Mouse (Mus musculus) heart, embryonic 11.5 days (tissue): Measurements from ENCODE around the gene Gm21887. TPM values are rescaled to one million over a fixed set of nuclear protein-coding genes. Genes with fewer than 3 reads are reported as not detected.
A peak's percentile ranks its signal among the peaks of the same experiment; 100 is the strongest.
"Not testable (repeated sequence)": the region's sequence is repeated elsewhere in the genome, so short reads cannot be mapped to it uniquely, and the experiment has no call there.

Source experiments
- ATAC-seq: fragments of 200-750 bp; cut with Nextera tagmentation; replicated peaks from 2 replicates; pipeline ENCODE4 v1.8.0; 2017; ENCODE audit warnings: moderate library complexity; ENCODE audit not compliant: insufficient number of reproducible peaks, low FRiP score, low TSS enrichment
- H3K27ac ChIP-seq: fragments of 300-500 bp; sonication (generic); 2 replicates; pipeline ENCODE4 v1.5.1; 2014; ENCODE audit warnings: mild to moderate bottlenecking, low read depth, low read length
- H3K27me3 ChIP-seq: fragments of 300-500 bp; sonication (generic); 2 replicates; pipeline ENCODE4 v1.6.1; 2014; ENCODE audit warnings: mild to moderate bottlenecking, low read length, mixed read lengths; ENCODE audit not compliant: control insufficient read depth, insufficient read depth
- H3K36me3 ChIP-seq: fragments of 300-500 bp; sonication (generic); 2 replicates; pipeline ENCODE4 v1.6.1; 2014; ENCODE audit warnings: mild to moderate bottlenecking, low read length, moderate library complexity, mixed read lengths; ENCODE audit not compliant: control insufficient read depth, insufficient read depth
- H3K4me1 ChIP-seq: fragments of 300-500 bp; sonication (generic); 2 replicates; pipeline ENCODE4 v1.6.1; 2014; ENCODE audit warnings: low read length; ENCODE audit not compliant: control insufficient read depth, insufficient read depth
- H3K4me2 ChIP-seq: fragments of 300-500 bp; sonication (generic); 2 replicates; pipeline ENCODE4 v1.6.1; 2014; ENCODE audit warnings: mild to moderate bottlenecking, moderate library complexity
- H3K4me3 ChIP-seq: fragments of 300-500 bp; sonication (generic); 2 replicates; pipeline ENCODE4 v1.5.1; 2014; ENCODE audit warnings: low read depth, low read length
- H3K9ac ChIP-seq: fragments of 300-500 bp; sonication (generic); 2 replicates; pipeline ENCODE4 v1.6.1; 2014; ENCODE audit warnings: mild to moderate bottlenecking, low read depth, low read length, moderate library complexity
- H3K9me3 ChIP-seq: fragments of 300-500 bp; sonication (generic); replicated peaks from 2 replicates; pipeline ENCODE4 v1.6.1; 2016; ENCODE audit warnings: low read length; ENCODE audit not compliant: control insufficient read depth
- WGBS: fragments of 180-500 bp; shearing (Covaris S2); extraction: QIAGEN DNeasy Blood & Tissue Kit; methylation state at CpG from one replicate; pipeline ENCODE4 v1.1.7; 2014; ENCODE audit not compliant: insufficient replicate concordance; 5-methylcytosine and 5-hydroxymethylcytosine counted together
- polyA plus RNA-seq: library from polyadenylated mRNA; unstranded; fragments of >200 nt; fragmentation: Nextera tagmentation; extraction: Ambion mirVana; gene quantifications from 2 replicates; pipeline ENCODE4 v1.2.1, GENCODE M21; 2014

Gene Gm21887
- 95.5 and 157 TPM in 2 replicates for polyA plus RNA-seq

- H3K9ac ChIP-seq = peak within 1 kb of the TSS; percentile 79
- H3K4me1 ChIP-seq, H3K27me3 ChIP-seq: not testable (repeated sequence)
- peak within 1 kb of the TSS; percentile 83 for H3K27ac ChIP-seq
- ATAC-seq = peak; percentile 86
- 63% methylated on average over 116 of the region's 118 CpGs for WGBS
- H3K36me3 ChIP-seq = peaks cover 13% of the 10 kb centered on the region
- peak within 1 kb of the TSS; percentile 59 for H3K4me3 ChIP-seq
- H3K9me3 ChIP-seq = peaks cover 48% of the 10 kb centered on the region
- H3K4me2 ChIP-seq = peak within 1 kb of the TSS; percentile 43
Measured at GRCm38 (mm10) chrX:170009016-170009750, at the start of gene Gm21887. TSS of gene Gm21887 (plus strand) at chrX:170009659.

GRCm38 (mm10) chrX:169969337-169969736 is 40.1 kb upstream of the Gm21887 start:
- Histone ChIP-seq H3K9me3 (peaks cover 9% of the 10 kb centered on the region), H3K36me3 (0 out of 2 replicates have a peak, but pooled peaks cover 5% of the 10 kb centered on the region), H3K9ac (no peak overlapping the region), H3K27me3 (no peaks in the 10 kb centered on the region), H3K4me2 (no peak overlapping the region), H3K27ac (no peak overlapping the region), H3K4me1 (no peaks in the 10 kb centered on the region), H3K4me3 (no peak overlapping the region)
- ATAC-seq = no peak
- 91% methylated on average over 1 of the region's 1 CpGs for WGBS

DNA sequence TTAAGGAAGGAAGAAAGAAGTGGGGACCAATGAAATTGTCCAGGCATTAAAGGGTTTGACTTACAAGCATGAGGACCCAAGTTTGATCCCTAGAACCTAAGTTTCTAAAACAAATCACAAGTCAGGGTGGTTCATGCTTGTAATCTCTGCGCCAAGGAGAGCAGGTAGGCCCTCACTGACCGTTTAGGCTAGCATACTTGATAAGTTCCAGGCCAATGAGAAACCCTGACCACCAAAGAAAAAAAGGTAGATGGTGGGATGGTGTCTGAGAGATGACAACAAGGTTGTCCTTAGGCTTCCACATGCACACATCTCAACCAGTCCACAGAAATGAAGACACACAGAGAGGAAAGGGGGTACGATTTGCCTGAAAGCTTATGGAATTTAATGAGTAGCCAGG is 39.7 kb upstream of the Gm21887 start:
- not testable (repeated sequence) for H3K4me1 ChIP-seq, H3K36me3 ChIP-seq, H3K27me3 ChIP-seq, H3K9ac ChIP-seq, H3K4me3 ChIP-seq, H3K27ac ChIP-seq, H3K4me2 ChIP-seq, ATAC-seq
- WGBS = 77% methylated on average over 3 of the region's 3 CpGs
- peaks cover 11% of the 10 kb centered on the region for H3K9me3 ChIP-seq

GRCm38 (mm10) chrX:169970546-169970945 is 38.9 kb upstream of the Gm21887 start:
- H3K27ac ChIP-seq, H3K9ac ChIP-seq, H3K4me1 ChIP-seq, H3K27me3 ChIP-seq, H3K36me3 ChIP-seq, ATAC-seq, H3K4me3 ChIP-seq, H3K4me2 ChIP-seq: not testable (repeated sequence)
- peaks cover 17% of the 10 kb centered on the region for H3K9me3 ChIP-seq
- WGBS = 87% methylated on average over 7 of the region's 7 CpGs

GRCm38 (mm10) chrX:169971562-169971961 is 37.9 kb upstream of the Gm21887 start:
- not testable (repeated sequence) for ATAC-seq, H3K4me3 ChIP-seq, H3K36me3 ChIP-seq, H3K27ac ChIP-seq, H3K4me1 ChIP-seq, H3K27me3 ChIP-seq, H3K4me2 ChIP-seq, H3K9ac ChIP-seq
- 87% methylated on average over 6 of the region's 6 CpGs for WGBS
- peaks cover 18% of the 10 kb centered on the region for H3K9me3 ChIP-seq

- Histone ChIP-seq H3K9me3 (peaks cover 18% of the 10 kb centered on the region), H3K27ac (0 out of 2 replicates have a peak overlapping the region, but pooled peaks have one; percentile 1)
- not testable (repeated sequence) for H3K4me3 ChIP-seq, H3K9ac ChIP-seq, H3K4me1 ChIP-seq, H3K27me3 ChIP-seq, H3K4me2 ChIP-seq, H3K36me3 ChIP-seq
- ATAC-seq = peak; percentile 61
- WGBS = 74% methylated on average over 2 of the region's 2 CpGs
Measured at GRCm38 (mm10) chrX:169972131-169972530, 37.3 kb upstream of the Gm21887 start.

GRCm38 (mm10) chrX:169972791-169973494 is 36.5 kb upstream of the Gm21887 start:
- WGBS = 69% methylated on average over 6 of the region's 6 CpGs
- not testable (repeated sequence) for H3K9ac ChIP-seq, H3K4me1 ChIP-seq, H3K27me3 ChIP-seq, H3K36me3 ChIP-seq, H3K4me3 ChIP-seq, H3K4me2 ChIP-seq, ATAC-seq
- Histone ChIP-seq H3K9me3 (peaks cover 18% of the 10 kb centered on the region), H3K27ac (0 out of 2 replicates have a peak overlapping the region, but pooled peaks have one; percentile 2)

- H3K4me1 ChIP-seq, H3K4me3 ChIP-seq, H3K27ac ChIP-seq, H3K27me3 ChIP-seq, H3K4me2 ChIP-seq, ATAC-seq, H3K9ac ChIP-seq: not testable (repeated sequence)
- Histone ChIP-seq H3K9me3 (peaks cover 26% of the 10 kb centered on the region), H3K36me3 (0 out of 2 replicates have a peak, but pooled peaks cover 11% of the 10 kb centered on the region)
- WGBS = 56% methylated on average over 3 of the region's 3 CpGs
Measured at GRCm38 (mm10) chrX:169973806-169974205, 35.7 kb upstream of the Gm21887 start.
